Mouse (Mus musculus): ENCODE measurements around the gene Arhgap45. TPM values are rescaled to one million over a fixed set of nuclear protein-coding genes. Genes with fewer than 3 reads are reported as not detected.

Gene Arhgap45
- polyA plus RNA-seq, 1 experiment from 2014 or later: 2.0 TPM

DNA sequence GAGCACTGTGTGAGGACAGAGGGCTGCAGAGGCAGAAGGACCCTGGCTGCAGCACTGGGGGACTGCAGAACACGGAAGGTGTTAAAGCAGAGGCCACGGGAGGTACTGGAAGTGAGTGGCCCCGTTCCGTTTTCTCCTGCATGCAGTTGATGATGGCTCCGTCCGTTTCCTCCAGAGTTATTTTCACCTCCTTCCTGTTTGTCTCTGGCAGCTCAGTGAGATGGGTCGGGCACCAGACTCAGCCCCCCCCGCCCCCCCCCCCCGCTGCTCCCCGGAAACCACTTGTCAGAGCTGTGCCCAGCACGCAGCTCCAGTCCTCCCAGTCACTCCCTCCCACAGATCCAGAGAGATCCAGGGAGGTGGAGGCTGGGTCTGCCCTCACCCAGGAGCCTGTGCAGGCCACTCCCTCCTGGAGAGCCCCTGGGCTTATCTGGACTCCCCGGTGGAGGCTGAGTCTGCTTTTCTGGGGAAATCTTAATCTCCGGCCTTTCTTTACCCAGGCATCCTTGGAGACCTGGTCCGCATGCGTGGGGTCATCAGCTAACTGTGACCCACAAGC, 2.4 kb downstream of the Arhgap45 start:
- H3K27ac ChIP-seq (replicated peaks): peak overlapping the region; percentile 24; the same call in 1 of the 2 replicates

DNA sequence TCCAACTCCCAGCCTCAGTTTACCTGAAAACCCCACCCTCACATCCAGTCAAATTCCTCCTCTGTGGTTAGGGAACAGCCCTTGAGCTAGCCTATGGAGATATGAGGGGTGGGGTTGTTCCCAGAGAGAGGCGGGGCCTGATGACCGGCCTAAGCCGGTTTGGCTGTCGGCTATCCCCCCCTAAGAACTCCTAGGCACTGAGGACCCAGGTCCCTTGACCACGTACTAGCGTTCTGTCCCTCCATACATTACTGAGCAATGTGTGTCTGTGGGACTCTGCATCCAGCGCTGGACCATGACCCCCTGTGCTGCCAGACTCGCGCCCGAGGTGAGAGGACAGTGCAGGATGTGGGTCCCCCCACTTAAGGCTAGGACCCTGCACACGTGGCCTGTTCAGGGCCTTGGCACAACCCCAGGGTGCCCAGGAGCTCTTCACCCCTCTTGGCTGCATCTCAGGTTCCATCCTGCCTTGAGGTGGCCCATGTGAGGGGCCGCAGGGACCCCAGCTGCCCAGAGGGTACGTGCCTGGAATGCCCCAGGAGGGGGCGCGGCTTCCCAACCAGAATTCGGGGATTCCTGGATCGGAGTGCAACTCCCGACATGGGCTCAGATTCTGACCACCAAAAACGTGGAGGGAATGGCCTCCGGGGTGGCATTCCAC, 3.1 kb downstream of the Arhgap45 start:
- Histone ChIP-seq H3K27ac (replicated peaks) (no peak overlapping the region), H3K36me3 (ENCODE audit: control insufficient read depth, insufficient read depth, low read length) (no peaks in the 10 kb centered on the region), H3K4me1 (replicated peaks; ENCODE audit: control insufficient read depth, insufficient read depth) (0 out of 2 replicates have a peak, but pooled peaks cover 3% of the 10 kb centered on the region), H3K4me2 (replicated peaks; ENCODE audit: low read depth) (peak overlapping the region; percentile 37), H3K27me3 (ENCODE audit: control insufficient read depth, insufficient read depth, low read length) (no peaks in the 10 kb centered on the region), H3K4me3 (ENCODE audit: low read depth, low read length) (no peak overlapping the region), H3K9me3 (ENCODE audit: control insufficient read depth, low read length) (no peaks in the 10 kb centered on the region), H3K9ac (ENCODE audit: low read length) (0 out of 2 replicates have a peak overlapping the region, but pooled peaks have one; percentile 38)
- peak; percentile 9; the same call in 1 of the 2 replicates for ATAC-seq (ENCODE audit: low FRiP score, low TSS enrichment)
- TF ChIP-seq CTCF (IDR thresholded peaks at IDR 0.05; ENCODE audit: low read depth) (peak; percentile 39; the same call in 1 of the 2 replicates), EP300 (optimal IDR thresholded peaks at IDR 0.05) (no peak)
- 30% methylated on average over 20 of the region's 20 CpGs for WGBS
- DNase-seq (ENCODE audit: low spot score): no peak

More for the DNA sequence above, 2.4 kb downstream of the Arhgap45 start:
- Histone ChIP-seq H3K36me3 (ENCODE audit: control insufficient read depth, insufficient read depth, low read length) (no peaks in the 10 kb centered on the region), H3K27me3 (ENCODE audit: control insufficient read depth, insufficient read depth, low read length) (no peaks in the 10 kb centered on the region), H3K4me1 (replicated peaks; ENCODE audit: control insufficient read depth, insufficient read depth) (0 out of 2 replicates have a peak, but pooled peaks cover 3% of the 10 kb centered on the region), H3K9me3 (ENCODE audit: control insufficient read depth, low read length) (no peaks in the 10 kb centered on the region), H3K4me2 (replicated peaks; ENCODE audit: low read depth) (peak overlapping the region; percentile 27), H3K9ac (ENCODE audit: low read length) (no peak overlapping the region), H3K4me3 (ENCODE audit: low read depth, low read length) (no peak overlapping the region)
- peak; percentile 42; the same call in 1 of the 2 replicates for ATAC-seq (ENCODE audit: low FRiP score, low TSS enrichment)
- no peak for TF ChIP-seq EP300 (optimal IDR thresholded peaks at IDR 0.05)
- TF ChIP-seq CTCF (IDR thresholded peaks at IDR 0.05; ENCODE audit: low read depth): 0 out of 2 replicates have a peak, but pooled peaks have one; percentile 4
- WGBS: 6% methylated on average over 15 of the region's 15 CpGs
- DNase-seq (ENCODE audit: low spot score): peak; percentile 57

DNA sequence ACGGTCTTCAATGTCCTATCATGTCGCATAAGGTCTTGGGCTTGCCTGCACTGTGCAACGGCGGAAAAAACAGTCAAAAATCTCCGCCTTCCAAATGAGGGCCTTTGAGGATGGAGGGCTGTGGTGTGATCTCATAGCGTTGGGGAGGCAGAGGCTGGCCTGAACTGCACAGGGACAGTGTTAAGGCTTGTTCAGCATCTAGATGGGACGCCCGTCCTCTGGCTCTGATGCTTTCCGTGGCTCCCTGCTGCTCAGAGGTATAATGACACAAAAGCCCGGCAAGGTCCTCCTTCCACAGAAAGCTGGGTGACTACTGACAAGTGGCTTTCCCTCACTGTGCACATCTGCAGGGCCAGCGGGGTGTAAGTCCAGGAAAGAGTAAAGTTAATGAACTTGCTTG, 3.7 kb downstream of the Arhgap45 start:
- H3K4me3 ChIP-seq (ENCODE audit: low read depth, low read length): no peak overlapping the region
- H3K4me1 ChIP-seq (replicated peaks; ENCODE audit: control insufficient read depth, insufficient read depth): 0 out of 2 replicates have a peak, but pooled peaks cover 3% of the 10 kb centered on the region
- no peaks in the 10 kb centered on the region for H3K27me3 ChIP-seq (ENCODE audit: control insufficient read depth, insufficient read depth, low read length)
- TF ChIP-seq CTCF (IDR thresholded peaks at IDR 0.05; ENCODE audit: low read depth) (no peak), EP300 (optimal IDR thresholded peaks at IDR 0.05) (no peak)
- DNase-seq (ENCODE audit: low spot score) (no peak), ATAC-seq (ENCODE audit: low FRiP score, low TSS enrichment) (no peak)
- no peaks in the 10 kb centered on the region for H3K36me3 ChIP-seq (ENCODE audit: control insufficient read depth, insufficient read depth, low read length)
- no peaks in the 10 kb centered on the region for H3K9me3 ChIP-seq (ENCODE audit: control insufficient read depth, low read length)
- H3K4me2 ChIP-seq (replicated peaks; ENCODE audit: low read depth): no peak overlapping the region
- no peak overlapping the region for H3K27ac ChIP-seq (replicated peaks)
- no peak overlapping the region for H3K9ac ChIP-seq (ENCODE audit: low read length)
- 44% methylated on average over 11 of the region's 11 CpGs for WGBS

DNA sequence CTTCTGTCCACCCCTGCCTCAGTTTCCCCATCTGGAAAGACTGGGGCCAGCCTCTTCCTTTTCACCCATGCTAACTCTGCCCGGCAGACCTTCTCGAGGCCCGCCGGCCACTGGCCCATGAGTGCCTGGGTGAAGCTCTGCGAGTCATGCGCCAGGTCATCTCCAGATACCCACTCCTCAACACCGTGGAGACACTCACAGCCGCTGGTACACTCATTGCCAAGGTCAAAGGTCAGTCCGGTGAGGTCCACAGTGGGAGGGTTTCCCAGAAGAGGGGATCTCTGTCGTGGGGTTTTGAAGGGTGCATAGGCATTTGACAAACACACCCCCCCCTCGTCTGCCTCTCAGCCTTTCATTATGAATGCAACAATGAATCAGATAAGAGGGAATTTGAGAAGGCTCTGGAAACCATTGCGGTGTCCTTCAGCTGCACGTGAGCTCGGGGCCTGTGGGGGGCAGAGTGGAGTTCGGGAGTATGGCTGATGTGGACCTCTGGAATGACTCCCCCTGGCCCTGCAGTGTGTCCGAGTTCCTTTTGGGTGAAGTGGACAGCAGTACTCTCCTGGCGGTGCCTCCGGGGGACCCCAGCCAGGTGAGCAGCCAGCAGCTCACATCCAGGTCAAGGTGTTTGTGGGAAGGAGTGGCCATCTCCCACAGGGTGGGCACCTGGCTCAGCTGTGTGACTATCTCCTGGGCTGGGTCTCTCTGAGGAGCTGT, 4.3 kb downstream of the Arhgap45 start:
- 0 out of 2 replicates have a peak, but pooled peaks cover 3% of the 10 kb centered on the region for H3K4me1 ChIP-seq (replicated peaks; ENCODE audit: control insufficient read depth, insufficient read depth)
- H3K36me3 ChIP-seq (ENCODE audit: control insufficient read depth, insufficient read depth, low read length): no peaks in the 10 kb centered on the region
- H3K27me3 ChIP-seq (ENCODE audit: control insufficient read depth, insufficient read depth, low read length): no peaks in the 10 kb centered on the region
- H3K9me3 ChIP-seq (ENCODE audit: control insufficient read depth, low read length): no peaks in the 10 kb centered on the region
- no peak for TF ChIP-seq EP300 (optimal IDR thresholded peaks at IDR 0.05)
- peak; percentile 24 for TF ChIP-seq CTCF (IDR thresholded peaks at IDR 0.05; ENCODE audit: low read depth)
- H3K4me3 ChIP-seq (ENCODE audit: low read depth, low read length): no peak overlapping the region
- no peak overlapping the region for H3K9ac ChIP-seq (ENCODE audit: low read length)
- ATAC-seq (ENCODE audit: low FRiP score, low TSS enrichment): no peak
- H3K4me2 ChIP-seq (replicated peaks; ENCODE audit: low read depth): no peak overlapping the region
- no peak overlapping the region for H3K27ac ChIP-seq (replicated peaks)
- DNase-seq (ENCODE audit: low spot score): no peak
- 79% methylated on average over 18 of the region's 18 CpGs for WGBS

DNA sequence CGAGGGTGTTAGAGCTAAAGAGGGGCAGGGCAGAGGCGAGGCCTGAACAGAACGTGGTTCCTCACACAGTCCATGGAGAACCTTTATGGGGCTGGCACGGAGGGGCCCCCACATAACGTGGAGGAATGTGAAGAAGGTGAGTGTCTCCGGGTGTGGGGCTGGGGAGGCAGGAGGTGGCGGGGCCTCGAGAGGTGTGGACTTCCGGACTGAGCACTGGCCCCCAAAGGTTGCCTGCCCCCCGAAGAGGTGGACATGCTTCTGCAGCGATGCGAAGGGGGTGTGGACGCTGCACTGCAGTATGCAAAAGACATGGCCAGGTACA, 4.8 kb downstream of the Arhgap45 start:
- H3K27ac ChIP-seq (replicated peaks): no peak overlapping the region
- no peaks in the 10 kb centered on the region for H3K36me3 ChIP-seq (ENCODE audit: control insufficient read depth, insufficient read depth, low read length)
- no peaks in the 10 kb centered on the region for H3K9me3 ChIP-seq (ENCODE audit: control insufficient read depth, low read length)
- DNase-seq (ENCODE audit: low spot score) (no peak), ATAC-seq (ENCODE audit: low FRiP score, low TSS enrichment) (no peak)
- no peaks in the 10 kb centered on the region for H3K27me3 ChIP-seq (ENCODE audit: control insufficient read depth, insufficient read depth, low read length)
- no peak overlapping the region for H3K9ac ChIP-seq (ENCODE audit: low read length)
- H3K4me3 ChIP-seq (ENCODE audit: low read depth, low read length): no peak overlapping the region
- 83% methylated on average over 13 of the region's 13 CpGs for WGBS
- H3K4me2 ChIP-seq (replicated peaks; ENCODE audit: low read depth): no peak overlapping the region
- 0 out of 2 replicates have a peak, but pooled peaks cover 3% of the 10 kb centered on the region for H3K4me1 ChIP-seq (replicated peaks; ENCODE audit: control insufficient read depth, insufficient read depth)
- TF ChIP-seq EP300 (optimal IDR thresholded peaks at IDR 0.05) (no peak), CTCF (IDR thresholded peaks at IDR 0.05; ENCODE audit: low read depth) (no peak)

All from stomach, postnatal 0 days (tissue).